Mouse (Mus musculus) forebrain, embryonic 13.5 days (tissue): ENCODE measurements around the gene Vdr. TPM values are rescaled to one million over a fixed set of nuclear protein-coding genes. Genes with fewer than 3 reads are reported as not detected.

Source experiments
- ATAC-seq: fragments of 200-750 bp; cut with Nextera tagmentation; 2 replicates; pipeline ENCODE4 v1.8.0; 2017
- H3K27ac ChIP-seq: fragments of 300-500 bp; sonication (generic); 2 replicates; pipeline ENCODE4 v1.5.1; 2015; ENCODE audit warnings: inconsistent platforms, mild to moderate bottlenecking, moderate library complexity
- H3K27me3 ChIP-seq: fragments of 300-500 bp; sonication (generic); 2 replicates; pipeline ENCODE4 v1.6.1; 2015; ENCODE audit warnings: mild to moderate bottlenecking, inconsistent platforms
- H3K36me3 ChIP-seq: fragments of 300-500 bp; sonication (generic); 2 replicates; pipeline ENCODE4 v1.6.1; 2015; ENCODE audit warnings: mild to moderate bottlenecking, inconsistent platforms; ENCODE audit not compliant: poor library complexity, severe bottlenecking
- H3K4me1 ChIP-seq: fragments of 300-500 bp; sonication (generic); 2 replicates; pipeline ENCODE4 v1.6.1; 2015; ENCODE audit warnings: inconsistent platforms
- H3K4me2 ChIP-seq: fragments of 300-500 bp; sonication (generic); 2 replicates; pipeline ENCODE4 v1.6.1; 2015; ENCODE audit warnings: inconsistent platforms, mild to moderate bottlenecking, moderate library complexity
- H3K4me3 ChIP-seq: fragments of 300-500 bp; sonication (generic); 2 replicates; pipeline ENCODE4 v1.5.1; 2015; ENCODE audit warnings: mild to moderate bottlenecking, inconsistent platforms
- H3K9ac ChIP-seq: fragments of 300-500 bp; sonication (generic); 2 replicates; pipeline ENCODE4 v1.6.1; 2015; ENCODE audit warnings: mild to moderate bottlenecking, inconsistent platforms
- H3K9me3 ChIP-seq: fragments of 300-500 bp; sonication (generic); replicated peaks from 2 replicates; pipeline ENCODE4 v1.6.1; 2016; ENCODE audit warnings: inconsistent platforms
- WGBS: fragments of 180-500 bp; shearing (Covaris S2); methylation state at CpG from one replicate; pipeline ENCODE4 v1.1.7; 2015; 5-methylcytosine and 5-hydroxymethylcytosine counted together
- polyA plus RNA-seq: library from polyadenylated mRNA; unstranded; fragments of >200 nt; fragmentation: Nextera tagmentation; extraction: Ambion mirVana; gene quantifications from 2 replicates; pipeline ENCODE4 v1.2.1, GENCODE M21; 2015

Gene Vdr
- polyA plus RNA-seq, 1 experiment from 2014 or later: not detected

GRCm38 (mm10) chr15:97824042-97824441 is 86.4 kb downstream of the Vdr start:
- Histone ChIP-seq H3K4me2 (no peak overlapping the region), H3K9me3 (no peaks in the 10 kb centered on the region), H3K27me3 (0 out of 2 replicates have a peak, but pooled peaks cover 3% of the 10 kb centered on the region), H3K9ac (no peak overlapping the region), H3K4me1 (peaks cover 64% of the 10 kb centered on the region), H3K4me3 (no peak overlapping the region), H3K36me3 (peaks cover 9% of the 10 kb centered on the region; the same call in 1 of the 2 replicates), H3K27ac (peak overlapping the region; percentile 11; the same call in 1 of the 2 replicates)
- 80% methylated on average over 6 of the region's 6 CpGs for WGBS
- ATAC-seq: no peak

GRCm38 (mm10) chr15:97823479-97823878 is 87.0 kb downstream of the Vdr start:
- no peak overlapping the region for H3K4me2 ChIP-seq

DNA sequence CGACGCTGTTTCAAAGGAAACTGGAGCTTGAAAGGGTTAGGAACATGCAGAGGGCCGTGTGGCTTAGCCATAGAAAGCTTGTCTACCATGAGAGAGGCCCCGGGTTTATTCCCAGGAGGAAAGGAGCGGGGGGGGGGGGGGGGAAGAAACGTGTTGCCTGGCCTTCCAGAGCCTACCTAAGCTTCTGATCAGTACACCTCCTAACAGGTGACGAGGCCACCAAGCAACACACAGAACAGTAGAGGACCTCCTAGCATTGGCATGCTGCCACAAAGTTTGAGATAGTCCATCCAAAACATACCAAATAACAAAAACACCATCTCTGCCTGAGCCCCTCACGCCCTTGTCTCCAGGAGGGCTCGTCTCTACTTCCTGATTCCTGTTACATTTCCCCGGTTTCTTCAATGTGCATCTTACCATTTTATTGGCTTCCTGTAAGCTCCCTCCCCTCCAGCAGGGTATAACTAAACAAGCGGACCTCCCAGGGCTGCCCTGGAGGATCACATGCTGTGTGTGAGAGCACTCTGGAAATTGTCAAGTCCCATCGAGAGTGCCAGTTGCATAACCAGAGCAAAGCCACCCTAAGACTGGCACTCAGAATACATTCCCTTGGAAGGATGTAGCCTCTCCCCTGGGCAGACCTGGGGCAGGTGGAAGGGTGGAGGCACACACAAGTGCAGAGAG is 87.7 kb downstream of the Vdr start:
- Histone ChIP-seq H3K27me3 (0 out of 2 replicates have a peak, but pooled peaks cover 3% of the 10 kb centered on the region), H3K9ac (0 out of 2 replicates have a peak overlapping the region, but pooled peaks have one; percentile 40), H3K4me1 (peaks cover 52% of the 10 kb centered on the region), H3K27ac (no peak overlapping the region), H3K9me3 (no peaks in the 10 kb centered on the region), H3K4me3 (no peak overlapping the region), H3K36me3 (peaks cover 9% of the 10 kb centered on the region; the same call in 1 of the 2 replicates), H3K4me2 (no peak overlapping the region)
- 52% methylated on average over 10 of the region's 12 CpGs for WGBS
- no peak for ATAC-seq

More at GRCm38 (mm10) chr15:97823479-97823878, 87.0 kb downstream of the Vdr start:
- ATAC-seq: no peak
- WGBS: 64% methylated on average over 12 of the region's 12 CpGs
- peaks cover 9% of the 10 kb centered on the region; the same call in 1 of the 2 replicates for H3K36me3 ChIP-seq
- H3K27me3 ChIP-seq: 0 out of 2 replicates have a peak, but pooled peaks cover 3% of the 10 kb centered on the region
- H3K9ac ChIP-seq: peak overlapping the region; percentile 40; the same call in 1 of the 2 replicates
- no peak overlapping the region for H3K4me3 ChIP-seq
- H3K4me1 ChIP-seq: peaks cover 58% of the 10 kb centered on the region
- no peak overlapping the region for H3K27ac ChIP-seq
- H3K9me3 ChIP-seq: no peaks in the 10 kb centered on the region

DNA sequence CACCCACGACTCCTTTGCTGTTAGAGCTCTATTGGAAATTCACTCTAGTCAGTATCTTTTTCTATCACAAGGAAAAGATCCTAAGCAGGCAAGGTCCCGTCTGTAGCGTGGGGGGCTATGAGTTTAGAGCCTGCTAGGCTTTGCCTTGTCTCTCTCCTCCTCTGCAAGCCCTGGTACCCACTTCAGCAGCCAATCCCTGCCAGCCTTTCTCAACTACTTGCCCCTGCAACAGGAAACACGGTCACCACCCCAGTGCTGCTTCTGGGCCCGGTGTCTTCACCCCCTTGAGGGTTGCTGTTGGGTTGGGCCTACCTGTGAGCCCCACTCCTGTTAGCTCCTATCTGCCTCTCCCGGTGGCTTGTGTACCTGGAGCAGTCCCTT is 88.5 kb downstream of the Vdr start:
- no peak for ATAC-seq
- Histone ChIP-seq H3K4me3 (no peak overlapping the region), H3K9me3 (no peaks in the 10 kb centered on the region), H3K4me2 (no peak overlapping the region), H3K27me3 (0 out of 2 replicates have a peak, but pooled peaks cover 3% of the 10 kb centered on the region), H3K4me1 (peaks cover 52% of the 10 kb centered on the region), H3K27ac (no peak overlapping the region), H3K36me3 (peaks cover 9% of the 10 kb centered on the region; the same call in 1 of the 2 replicates), H3K9ac (peak overlapping the region; percentile 2; the same call in 1 of the 2 replicates)
- WGBS: 79% methylated on average over 6 of the region's 6 CpGs

DNA sequence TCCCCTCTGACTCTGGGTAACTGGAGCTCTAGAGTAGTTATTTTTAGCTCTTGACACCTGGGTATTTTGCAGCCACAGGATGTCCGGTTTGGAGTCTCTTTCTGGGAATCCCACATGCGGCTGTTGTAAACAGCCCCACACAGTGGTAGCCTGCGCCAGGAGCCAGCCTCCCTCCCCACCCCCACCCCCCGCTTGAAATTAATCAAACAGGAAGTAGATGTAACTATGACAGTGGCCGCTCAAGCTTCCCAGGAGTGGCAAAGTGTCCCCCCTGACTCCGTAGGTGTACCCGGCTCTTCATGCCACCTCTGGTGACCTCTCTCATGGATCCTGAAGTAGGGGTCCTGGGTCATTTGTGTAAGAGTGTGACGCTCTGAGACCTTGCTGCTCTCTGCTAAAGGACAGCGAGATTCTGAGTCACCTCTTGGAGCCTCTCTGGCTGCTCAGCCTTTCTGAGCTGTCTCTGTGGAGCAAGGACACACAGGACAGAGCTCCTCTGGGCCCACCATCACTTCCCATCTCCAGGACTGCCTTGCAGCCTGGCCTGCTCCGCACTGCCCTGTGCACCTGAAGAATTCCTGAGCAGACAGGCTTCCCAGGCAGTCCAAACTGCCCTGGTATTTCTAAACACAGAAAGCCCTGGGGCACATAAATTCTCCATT is 89.0 kb downstream of the Vdr start:
- H3K4me2 ChIP-seq: no peak overlapping the region
- WGBS: 74% methylated on average over 10 of the region's 10 CpGs
- peaks cover 7% of the 10 kb centered on the region; the same call in 1 of the 2 replicates for H3K36me3 ChIP-seq
- no peak overlapping the region for H3K27ac ChIP-seq
- H3K4me1 ChIP-seq: peaks cover 52% of the 10 kb centered on the region
- peak overlapping the region; percentile 2; the same call in 1 of the 2 replicates for H3K9ac ChIP-seq
- no peaks in the 10 kb centered on the region for H3K9me3 ChIP-seq
- ATAC-seq: no peak
- H3K27me3 ChIP-seq: 0 out of 2 replicates have a peak, but pooled peaks cover 3% of the 10 kb centered on the region
- H3K4me3 ChIP-seq: no peak overlapping the region

DNA sequence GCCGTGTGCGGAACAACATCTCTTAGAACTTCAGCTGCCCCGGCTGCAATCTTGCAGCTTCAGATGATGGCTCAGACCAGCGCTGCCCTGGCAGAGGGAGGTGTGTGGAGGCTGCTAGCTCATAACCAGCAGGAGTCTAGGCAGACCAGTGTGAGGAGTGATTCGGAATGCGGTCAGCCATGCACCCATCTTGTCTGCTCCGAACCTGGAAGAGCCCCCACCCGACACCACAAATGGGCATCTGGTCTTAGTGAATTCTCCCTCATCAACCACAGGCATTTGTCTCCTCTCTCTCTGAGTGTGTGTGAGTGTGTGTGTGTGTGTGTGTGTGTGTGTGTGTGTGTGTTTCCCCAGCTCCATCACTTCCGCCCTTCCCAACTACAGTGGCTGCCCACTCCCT is 90.5 kb downstream of the Vdr start:
- H3K36me3 ChIP-seq: peaks cover 8% of the 10 kb centered on the region
- H3K27ac ChIP-seq: no peak overlapping the region
- H3K4me1 ChIP-seq: peaks cover 40% of the 10 kb centered on the region
- H3K27me3 ChIP-seq: no peaks in the 10 kb centered on the region
- no peak overlapping the region for H3K4me2 ChIP-seq
- no peaks in the 10 kb centered on the region for H3K9me3 ChIP-seq
- WGBS: 92% methylated on average over 9 of the region's 9 CpGs
- H3K9ac ChIP-seq: no peak overlapping the region
- no peak overlapping the region for H3K4me3 ChIP-seq
- ATAC-seq: no peak

- ATAC-seq: no peak
- WGBS: 94% methylated on average over 16 of the region's 17 CpGs
- H3K4me2 ChIP-seq: no peak overlapping the region
- H3K36me3 ChIP-seq: peaks cover 8% of the 10 kb centered on the region
- peaks cover 32% of the 10 kb centered on the region for H3K4me1 ChIP-seq
- no peaks in the 10 kb centered on the region for H3K27me3 ChIP-seq
- H3K9me3 ChIP-seq: no peaks in the 10 kb centered on the region
- H3K27ac ChIP-seq: no peak overlapping the region
- H3K9ac ChIP-seq: no peak overlapping the region
- H3K4me3 ChIP-seq: no peak overlapping the region
These were observed 94.0 kb downstream of the Vdr start for GRCm38 (mm10) chr15:97816199-97816994.

DNA sequence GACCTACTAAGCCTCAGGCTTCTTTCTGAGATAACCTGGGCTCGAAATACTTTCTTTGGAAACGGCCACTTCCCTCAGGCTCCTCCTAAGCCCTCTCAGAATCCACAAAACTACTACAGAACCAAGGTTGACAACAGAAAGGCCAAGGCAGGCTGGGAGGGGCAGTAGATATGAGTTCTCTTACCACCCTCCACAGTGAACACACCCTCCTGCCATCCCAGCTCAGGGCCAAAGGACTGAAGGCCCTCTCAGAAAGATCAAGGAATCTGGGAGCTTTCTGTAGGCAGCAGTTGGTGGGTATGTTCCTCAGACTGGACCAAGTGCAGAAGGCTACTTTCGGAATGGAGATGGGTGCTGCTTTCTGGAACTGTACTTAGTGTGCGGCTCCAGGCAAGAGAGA is 95.2 kb downstream of the Vdr start:
- H3K4me2 ChIP-seq: no peak overlapping the region
- ATAC-seq: no peak
- no peaks in the 10 kb centered on the region for H3K27me3 ChIP-seq
- WGBS: 94% methylated on average over 4 of the region's 4 CpGs
- no peak overlapping the region for H3K9ac ChIP-seq
- no peak overlapping the region for H3K27ac ChIP-seq
- H3K4me1 ChIP-seq: peaks cover 28% of the 10 kb centered on the region
- no peaks in the 10 kb centered on the region for H3K9me3 ChIP-seq
- H3K36me3 ChIP-seq: peaks cover 14% of the 10 kb centered on the region
- H3K4me3 ChIP-seq: no peak overlapping the region

DNA sequence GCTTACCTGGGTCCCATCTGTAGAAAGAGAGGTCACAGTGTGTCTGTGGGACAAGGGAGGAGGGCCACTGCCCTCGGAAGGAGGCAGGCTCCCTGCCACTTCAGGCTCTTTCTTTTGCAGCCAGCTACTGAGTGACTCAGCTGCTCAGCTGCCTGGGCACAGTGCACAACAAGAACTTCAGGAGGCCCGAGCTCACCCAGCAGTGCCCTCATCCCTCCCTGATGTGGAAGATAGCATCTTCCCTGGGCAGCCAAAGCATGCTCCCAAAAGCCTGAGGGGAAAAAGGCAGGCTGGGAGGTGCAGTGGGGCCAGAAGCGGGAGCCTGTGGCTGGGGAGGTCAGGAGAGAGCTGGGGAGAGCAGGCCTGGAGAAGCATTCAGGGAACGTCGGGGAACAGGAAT is 95.7 kb downstream of the Vdr start:
- WGBS: 64% methylated on average over 5 of the region's 5 CpGs
- Histone ChIP-seq H3K4me1 (peaks cover 28% of the 10 kb centered on the region), H3K27me3 (no peaks in the 10 kb centered on the region), H3K27ac (no peak overlapping the region), H3K4me3 (no peak overlapping the region), H3K9me3 (no peaks in the 10 kb centered on the region), H3K9ac (no peak overlapping the region), H3K36me3 (peaks cover 19% of the 10 kb centered on the region), H3K4me2 (no peak overlapping the region)
- ATAC-seq: no peak

GRCm38 (mm10) chr15:97813452-97814204 is 96.8 kb downstream of the Vdr start:
- no peak overlapping the region; the same call in 1 of the 2 replicates for H3K9ac ChIP-seq

GRCm38 (mm10) chr15:97812875-97813274 is 97.6 kb downstream of the Vdr start:
- WGBS: 73% methylated on average over 7 of the region's 7 CpGs
- H3K4me2 ChIP-seq: no peak overlapping the region

More at GRCm38 (mm10) chr15:97813452-97814204, 96.8 kb downstream of the Vdr start:
- peaks cover 30% of the 10 kb centered on the region for H3K36me3 ChIP-seq
- no peak overlapping the region for H3K4me2 ChIP-seq
- 55% methylated on average over 21 of the region's 21 CpGs for WGBS
- peak overlapping the region; percentile 69 for H3K27ac ChIP-seq
- no peaks in the 10 kb centered on the region for H3K9me3 ChIP-seq
- peaks cover 28% of the 10 kb centered on the region for H3K4me1 ChIP-seq
- peak; percentile 36; the same call in 1 of the 2 replicates for ATAC-seq
- no peaks in the 10 kb centered on the region for H3K27me3 ChIP-seq
- H3K4me3 ChIP-seq: no peak overlapping the region

More at GRCm38 (mm10) chr15:97812875-97813274, 97.6 kb downstream of the Vdr start:
- Histone ChIP-seq H3K9me3 (no peaks in the 10 kb centered on the region), H3K36me3 (peaks cover 37% of the 10 kb centered on the region), H3K4me3 (no peak overlapping the region), H3K27ac (peak overlapping the region; percentile 69), H3K9ac (no peak overlapping the region), H3K27me3 (no peaks in the 10 kb centered on the region), H3K4me1 (peaks cover 28% of the 10 kb centered on the region)
- no peak for ATAC-seq
